Mouse (Mus musculus): ENCODE results near the gene Gm45713. TPM values are rescaled to one million over a fixed set of nuclear protein-coding genes. Genes with fewer than 3 reads are reported as not detected.
A peak's percentile ranks its signal among the peaks of the same experiment; 100 is the strongest.

The Gm45713 gene
- total RNA-seq, 2 experiments from 2014 or later: not detected

GRCm38 (mm10) chr7:45147899-45148298, 11.9 kb upstream of the Gm45713 start:
- intact Hi-C loops (cut with DNase I; ENCODE audit: low total_unique reads): no loop called here
- no peak for DNase-seq

GRCm38 (mm10) chr7:45147267-45147666, 11.2 kb upstream of the Gm45713 start:
- intact Hi-C loops (cut with DNase I; ENCODE audit: low total_unique reads): no loop called here
- no peak for DNase-seq

GRCm38 (mm10) chr7:45145460-45145859, 9.4 kb upstream of the Gm45713 start:
- intact Hi-C loops (cut with DNase I; ENCODE audit: low total_unique reads): no loop called here
- DNase-seq: no peak

GRCm38 (mm10) chr7:45144368-45145174, 8.5 kb upstream of the Gm45713 start:
- intact Hi-C loops (cut with DNase I; ENCODE audit: low total_unique reads): no loop called here
- no peak for DNase-seq

- no peak for DNase-seq
- intact Hi-C loops (cut with DNase I; ENCODE audit: low total_unique reads): no loop called here
These were observed 5.9 kb upstream of the Gm45713 start for GRCm38 (mm10) chr7:45141914-45142313.

- no peak for DNase-seq
- intact Hi-C loops (cut with DNase I; ENCODE audit: low total_unique reads): no loop called here
These were observed 5.3 kb upstream of the Gm45713 start for GRCm38 (mm10) chr7:45141319-45141718.

- no peak for DNase-seq
- intact Hi-C loops (cut with DNase I; ENCODE audit: low total_unique reads): no loop called here
These were observed 4.1 kb upstream of the Gm45713 start for GRCm38 (mm10) chr7:45139904-45140723.

- DNase-seq: no peak
- intact Hi-C loops (cut with DNase I; ENCODE audit: low total_unique reads): no loop called here
These were observed 2.4 kb upstream of the Gm45713 start for GRCm38 (mm10) chr7:45138403-45138802.

- no peak for DNase-seq
- intact Hi-C loops (cut with DNase I; ENCODE audit: low total_unique reads): loop anchor here (2.0 kb wide), 1 partner anchor 59 kb away; no protein-coding TSS in a partner anchor
These were observed 1.4 kb upstream of the Gm45713 start for GRCm38 (mm10) chr7:45137171-45138006.

GRCm38 (mm10) chr7:45135370-45135769, 661 bp downstream of the Gm45713 start:
- intact Hi-C loops (cut with DNase I; ENCODE audit: low total_unique reads): no loop called here
- no peak for DNase-seq

GRCm38 (mm10) chr7:45134544-45135026, 1.4 kb downstream of the Gm45713 start:
- intact Hi-C loops (cut with DNase I; ENCODE audit: low total_unique reads): no loop called here
- no peak for DNase-seq

GRCm38 (mm10) chr7:45133446-45134159, 2.4 kb downstream of the Gm45713 start:
- DNase-seq: no peak
- intact Hi-C loops (cut with DNase I; ENCODE audit: low total_unique reads): no loop called here

GRCm38 (mm10) chr7:45131850-45132249, 4.2 kb downstream of the Gm45713 start:
- intact Hi-C loops (cut with DNase I; ENCODE audit: low total_unique reads): no loop called here
- DNase-seq: no peak

- DNase-seq: no peak
- intact Hi-C loops (cut with DNase I; ENCODE audit: low total_unique reads): no loop called here
These were observed 6.1 kb downstream of the Gm45713 start for GRCm38 (mm10) chr7:45129776-45130512.

GRCm38 (mm10) chr7:45129318-45129717, 6.7 kb downstream of the Gm45713 start:
- intact Hi-C loops (cut with DNase I; ENCODE audit: low total_unique reads): no loop called here
- peak; percentile 45 for DNase-seq

- DNase-seq: peak; percentile 97
- intact Hi-C loops (cut with DNase I; ENCODE audit: low total_unique reads): no loop called here
These were observed 7.3 kb downstream of the Gm45713 start, which contains the start of gene Rpl13a for GRCm38 (mm10) chr7:45128624-45129246. Gene Rpl13a (minus strand): TSS chr7:45128761.

- no peak for DNase-seq
- intact Hi-C loops (cut with DNase I; ENCODE audit: low total_unique reads): no loop called here
These were observed 8.3 kb downstream of the Gm45713 start for GRCm38 (mm10) chr7:45127700-45128224.

All from gastrocnemius, postnatal 14 days (tissue).